Mouse (Mus musculus): ENCODE data around the gene Pitpnm2. TPM values are rescaled to one million over a fixed set of nuclear protein-coding genes. Genes with fewer than 3 reads are reported as not detected.
A peak's percentile ranks its signal among the peaks of the same experiment; 100 is the strongest.

Gene Pitpnm2
- polyA plus RNA-seq, 1 experiment: 21.8 TPM

DNA sequence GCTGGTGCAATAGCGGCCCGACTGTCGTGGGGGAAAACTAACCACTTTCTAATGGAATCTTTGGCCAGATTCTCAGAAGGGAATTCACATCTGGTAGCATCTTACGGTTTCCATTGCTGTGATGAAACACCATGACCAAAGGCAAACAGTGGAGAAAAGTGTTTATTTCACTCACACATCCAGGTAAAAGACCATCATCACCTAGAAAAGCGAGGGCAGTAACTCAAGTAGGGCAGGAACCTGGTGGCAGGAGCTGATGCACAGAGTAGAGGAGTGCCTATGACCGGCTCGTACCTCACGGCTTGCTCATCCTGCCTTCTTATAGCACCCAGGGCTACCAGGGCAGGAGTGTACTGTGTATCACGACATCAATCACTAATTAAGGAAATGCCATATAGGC lies 146.0 kb downstream of the Pitpnm2 start:
- no peaks in the 10 kb centered on the region for H3K4me1 ChIP-seq (ENCODE audit: control insufficient read depth, insufficient read depth, insufficient read length, low read length)
- H3K27ac ChIP-seq (replicated peaks; ENCODE audit: low read depth, low read length): no peak overlapping the region
- no peak overlapping the region for H3K4me3 ChIP-seq (ENCODE audit: insufficient read depth, low read depth, low read length)

DNA sequence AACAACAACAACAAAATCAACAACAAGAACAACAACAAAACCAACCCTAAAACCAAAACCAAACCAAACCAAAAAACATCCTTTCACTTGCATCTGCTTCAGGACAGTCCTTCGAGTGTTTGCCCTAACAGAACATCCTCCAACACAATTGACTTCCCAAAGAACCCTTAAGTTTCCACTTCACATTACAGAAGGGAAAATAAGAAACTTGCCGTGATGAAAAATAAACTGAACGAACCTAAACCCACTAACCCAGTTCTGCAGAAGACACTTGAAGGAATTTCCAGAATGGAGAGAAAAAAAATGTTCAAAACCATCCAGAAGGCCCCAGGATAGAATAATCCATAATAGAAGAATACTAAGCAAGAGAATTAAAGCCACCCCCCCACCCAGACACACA lies 146.5 kb downstream of the Pitpnm2 start:
- Histone ChIP-seq H3K4me3 (ENCODE audit: insufficient read depth, low read depth, low read length) (no peak overlapping the region), H3K27ac (replicated peaks; ENCODE audit: low read depth, low read length) (no peak overlapping the region), H3K4me1 (ENCODE audit: control insufficient read depth, insufficient read depth, insufficient read length, low read length) (no peaks in the 10 kb centered on the region)

DNA sequence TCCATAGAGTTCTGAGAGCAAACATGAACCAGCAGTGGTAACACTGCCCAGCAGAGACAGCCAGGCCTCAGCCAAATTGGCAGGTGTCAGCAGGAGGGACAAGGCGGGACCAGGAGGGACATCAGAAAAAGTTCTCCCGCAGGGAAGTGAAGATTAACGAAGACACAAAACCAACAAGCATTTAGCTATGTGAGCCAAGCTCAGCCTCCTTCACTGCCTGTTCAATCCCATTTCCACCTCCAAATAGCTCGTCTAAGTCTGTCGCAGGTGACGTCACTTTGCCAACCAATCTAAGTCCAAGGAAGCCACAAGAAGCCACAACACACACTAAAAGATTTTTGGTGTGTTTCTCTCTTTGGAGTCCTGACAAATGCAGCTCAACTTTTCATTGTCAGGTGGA lies 147.2 kb downstream of the Pitpnm2 start:
- H3K4me3 ChIP-seq (ENCODE audit: insufficient read depth, low read depth, low read length): no peak overlapping the region
- H3K4me1 ChIP-seq (ENCODE audit: control insufficient read depth, insufficient read depth, insufficient read length, low read length): no peaks in the 10 kb centered on the region
- H3K27ac ChIP-seq (replicated peaks; ENCODE audit: low read depth, low read length): no peak overlapping the region

DNA sequence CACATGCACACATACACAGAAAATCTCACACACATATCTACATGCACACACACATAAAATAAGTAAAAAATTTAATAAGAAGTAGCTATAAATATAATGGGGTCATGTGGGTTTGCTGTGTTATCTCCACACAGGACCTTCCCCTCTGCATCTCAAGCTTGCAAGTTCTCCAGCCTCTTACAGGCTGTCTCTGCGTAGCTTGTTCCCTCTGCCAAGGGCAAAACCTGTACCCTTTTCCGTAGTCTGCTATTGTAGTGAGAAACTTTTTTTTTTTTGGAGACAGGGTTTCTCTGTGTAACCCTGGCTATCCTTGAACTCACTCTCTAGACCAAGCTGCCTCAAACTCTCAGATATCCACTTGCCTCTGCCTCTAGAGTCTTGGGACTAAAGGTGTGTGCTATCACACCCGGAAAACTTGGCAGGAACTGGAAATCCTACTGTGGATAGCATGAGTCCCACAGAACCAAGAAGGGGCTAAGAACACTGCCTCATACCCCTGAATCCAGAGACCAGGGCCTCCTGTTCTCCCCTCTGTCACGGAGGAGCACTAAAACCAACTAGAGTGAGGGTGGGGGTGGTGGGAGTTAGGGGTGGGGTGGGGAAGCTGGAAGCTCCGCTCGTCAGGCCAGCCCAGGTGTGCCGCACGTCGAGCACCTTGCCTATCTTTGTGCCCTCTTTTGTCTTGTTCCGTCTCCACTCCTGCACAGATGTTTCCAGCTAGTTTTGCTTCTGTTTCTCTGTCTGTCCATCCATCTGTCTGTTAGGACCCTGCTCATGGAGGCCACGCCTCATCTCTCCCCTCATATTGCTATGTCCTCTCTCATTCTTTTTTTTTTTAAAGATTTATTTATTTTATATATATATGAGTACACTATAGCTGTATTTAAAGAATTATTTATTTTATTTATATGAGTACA lies 149.2 kb downstream of the Pitpnm2 start:
- Histone ChIP-seq H3K4me1 (ENCODE audit: control insufficient read depth, insufficient read depth, insufficient read length, low read length) (no peaks in the 10 kb centered on the region), H3K4me3 (ENCODE audit: insufficient read depth, low read depth, low read length) (no peak overlapping the region), H3K27ac (replicated peaks; ENCODE audit: low read depth, low read length) (no peak overlapping the region)

DNA sequence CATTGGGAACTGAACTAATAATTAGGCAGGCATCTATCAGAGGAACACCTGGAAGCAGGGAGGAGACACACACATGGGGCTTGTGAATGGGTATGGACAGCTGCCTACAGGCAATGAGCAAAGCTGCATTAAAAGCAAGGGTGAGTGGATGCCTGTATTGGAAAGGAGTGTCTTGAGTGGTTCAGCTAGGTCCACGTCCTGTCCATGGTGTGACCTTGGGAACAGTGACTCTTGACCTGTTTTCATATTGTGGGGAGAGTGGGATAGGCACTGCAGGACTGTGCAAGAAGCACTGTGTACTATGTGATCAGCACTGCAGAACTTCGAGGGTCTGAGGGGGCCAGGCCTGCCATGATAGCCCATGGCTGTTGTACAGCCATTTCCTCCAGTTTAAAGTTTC lies 150.6 kb downstream of the Pitpnm2 start:
- Histone ChIP-seq H3K4me3 (ENCODE audit: insufficient read depth, low read depth, low read length) (no peak overlapping the region), H3K27ac (replicated peaks; ENCODE audit: low read depth, low read length) (no peak overlapping the region), H3K4me1 (ENCODE audit: control insufficient read depth, insufficient read depth, insufficient read length, low read length) (no peaks in the 10 kb centered on the region)

DNA sequence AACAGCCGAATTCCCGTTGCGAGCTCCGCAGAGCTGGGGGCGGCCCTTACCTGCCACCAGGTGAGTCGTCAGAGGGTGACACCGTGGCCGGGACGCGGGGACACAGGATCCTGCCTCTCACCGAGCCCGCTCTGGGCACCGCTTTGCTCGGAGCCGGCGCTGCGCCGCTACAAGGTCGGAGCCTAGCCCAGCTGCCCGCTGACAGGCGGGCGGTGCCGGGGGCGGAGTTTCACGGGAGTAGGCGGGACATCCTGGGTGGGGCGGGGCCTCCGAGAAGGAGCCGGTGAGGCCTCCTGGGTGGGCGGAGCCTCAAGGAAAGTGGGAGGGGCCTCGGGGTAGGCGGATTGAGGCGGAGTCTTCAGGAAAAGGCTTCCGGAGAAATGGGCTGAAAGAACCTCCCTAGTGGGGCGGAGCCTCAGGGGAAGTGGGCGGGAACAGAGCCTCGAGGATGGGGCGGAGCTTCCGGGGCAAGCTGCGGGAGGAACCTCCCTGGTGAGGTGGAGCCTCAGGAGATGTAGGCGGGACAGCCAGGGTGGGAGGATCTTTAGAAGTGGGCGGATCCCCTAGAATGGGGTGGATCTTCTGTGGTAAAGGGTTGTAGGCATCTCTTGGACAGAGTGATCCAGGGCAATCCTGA lies 153.8 kb downstream of the Pitpnm2 start, which contains the start of gene Abcb9:
Gene Abcb9, minus strand, starts transcription at position 203 of the 637 bp plus-strand sequence.
- Histone ChIP-seq H3K4me3 (ENCODE audit: insufficient read depth, low read depth, low read length) (peak within 1 kb of the TSS; percentile 75), H3K4me1 (ENCODE audit: control insufficient read depth, insufficient read depth, insufficient read length, low read length) (no peaks in the 10 kb centered on the region; the same call in 1 of the 2 replicates), H3K27ac (replicated peaks; ENCODE audit: low read depth, low read length) (peak within 1 kb of the TSS; percentile 56)

DNA sequence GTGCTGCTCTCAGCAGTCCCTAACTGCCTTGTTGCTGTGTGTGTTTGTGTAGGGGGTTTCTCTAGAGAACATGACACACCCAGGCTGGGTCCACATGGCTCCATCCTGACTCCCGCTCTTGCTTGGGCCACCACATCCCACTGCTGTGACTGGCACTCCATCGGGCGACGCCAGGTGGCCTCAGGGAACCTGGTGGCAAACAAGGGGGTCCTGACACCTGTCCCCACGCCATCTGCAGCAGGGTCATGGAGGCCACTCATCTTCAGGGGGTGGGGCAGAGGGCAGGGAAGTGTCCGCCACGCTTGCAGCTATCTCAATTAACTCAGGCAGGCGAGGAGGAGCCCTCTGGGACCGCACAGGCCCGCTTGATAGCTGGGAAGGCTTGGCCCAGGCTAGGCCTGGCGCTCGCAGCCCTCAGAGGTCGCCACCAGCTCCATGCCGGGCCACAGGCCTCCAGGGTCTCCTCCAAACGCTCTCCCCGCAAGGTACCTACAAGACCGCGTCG lies 154.4 kb downstream of the Pitpnm2 start:
- peak overlapping the region; percentile 56 for H3K27ac ChIP-seq (replicated peaks; ENCODE audit: low read depth, low read length)
- H3K4me3 ChIP-seq (ENCODE audit: insufficient read depth, low read depth, low read length): peak overlapping the region; percentile 75
- no peaks in the 10 kb centered on the region; the same call in 1 of the 2 replicates for H3K4me1 ChIP-seq (ENCODE audit: control insufficient read depth, insufficient read depth, insufficient read length, low read length)

DNA sequence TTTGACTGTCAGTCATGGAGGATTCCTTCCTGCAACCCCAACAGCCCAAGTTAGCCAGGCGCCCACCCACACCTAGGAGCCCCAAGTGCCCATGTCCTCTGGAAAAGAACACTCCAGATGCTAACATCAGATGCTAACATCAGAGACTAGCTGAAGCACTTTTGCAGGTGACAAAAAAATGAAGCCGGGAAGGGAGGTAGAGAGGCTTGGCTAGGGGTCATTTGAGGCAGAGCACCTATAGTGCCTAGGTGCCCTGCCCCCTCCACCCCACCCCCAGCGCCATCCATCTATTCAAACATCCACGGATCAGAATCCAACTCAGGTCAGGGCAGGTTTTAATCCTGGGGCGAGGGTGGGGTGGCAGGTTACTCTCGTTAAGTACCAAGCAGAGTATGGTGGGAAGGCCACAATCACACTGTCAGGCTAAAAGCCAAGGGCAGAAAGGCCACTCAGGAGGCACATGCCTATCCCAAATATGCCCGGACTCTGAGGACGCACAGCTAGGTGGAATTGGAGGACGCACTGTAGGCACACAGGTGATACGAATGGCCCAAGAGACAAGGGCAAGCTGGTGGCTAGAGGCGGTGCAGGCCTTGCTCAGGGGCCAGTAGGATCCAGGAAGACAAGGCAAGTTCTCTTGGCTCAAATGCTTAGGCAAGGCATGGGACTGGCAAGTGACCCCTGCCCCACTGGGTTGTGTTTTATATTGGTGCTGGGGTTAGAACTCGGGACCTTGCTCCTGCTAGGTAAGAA lies 155.5 kb downstream of the Pitpnm2 start:
- Histone ChIP-seq H3K4me3 (ENCODE audit: insufficient read depth, low read depth, low read length) (peak overlapping the region; percentile 0; the same call in 1 of the 2 replicates), H3K27ac (replicated peaks; ENCODE audit: low read depth, low read length) (no peak overlapping the region), H3K4me1 (ENCODE audit: control insufficient read depth, insufficient read depth, insufficient read length, low read length) (no peaks in the 10 kb centered on the region; the same call in 1 of the 2 replicates)

DNA sequence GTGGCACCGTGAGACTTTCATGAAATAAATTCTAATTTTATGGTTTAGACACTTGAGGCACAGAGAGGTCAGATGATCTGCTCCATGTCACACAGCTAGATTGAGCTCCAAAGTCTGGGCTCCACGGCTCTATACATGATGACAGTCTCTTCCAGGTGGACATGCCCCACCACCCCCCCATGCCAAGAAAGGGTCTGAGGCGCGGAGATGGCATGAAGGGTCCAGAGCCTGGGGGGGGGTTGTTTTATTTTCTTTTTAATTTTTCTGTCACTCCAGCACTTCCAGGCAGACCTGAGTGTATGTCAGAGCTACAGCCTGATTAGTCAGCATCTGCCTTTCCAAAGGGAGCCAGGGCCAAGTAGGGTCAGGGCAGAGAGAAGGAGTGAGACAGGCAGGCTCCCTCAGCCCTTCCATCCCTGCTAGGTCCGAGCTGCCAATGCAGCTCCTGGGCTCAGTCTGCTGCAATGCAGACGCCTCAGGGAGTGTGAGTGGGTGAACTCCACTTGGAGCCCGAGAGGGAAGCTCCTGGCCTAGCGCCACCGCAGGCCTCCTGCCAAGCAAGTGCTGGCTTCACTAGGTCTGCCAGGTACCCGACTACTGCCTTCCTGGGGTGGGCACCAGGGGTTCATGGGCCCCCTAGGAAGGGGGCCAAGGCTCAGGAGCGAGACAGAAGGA lies 156.3 kb downstream of the Pitpnm2 start:
- Histone ChIP-seq H3K4me1 (ENCODE audit: control insufficient read depth, insufficient read depth, insufficient read length, low read length) (no peaks in the 10 kb centered on the region; the same call in 1 of the 2 replicates), H3K27ac (replicated peaks; ENCODE audit: low read depth, low read length) (no peak overlapping the region), H3K4me3 (ENCODE audit: insufficient read depth, low read depth, low read length) (no peak overlapping the region)

DNA sequence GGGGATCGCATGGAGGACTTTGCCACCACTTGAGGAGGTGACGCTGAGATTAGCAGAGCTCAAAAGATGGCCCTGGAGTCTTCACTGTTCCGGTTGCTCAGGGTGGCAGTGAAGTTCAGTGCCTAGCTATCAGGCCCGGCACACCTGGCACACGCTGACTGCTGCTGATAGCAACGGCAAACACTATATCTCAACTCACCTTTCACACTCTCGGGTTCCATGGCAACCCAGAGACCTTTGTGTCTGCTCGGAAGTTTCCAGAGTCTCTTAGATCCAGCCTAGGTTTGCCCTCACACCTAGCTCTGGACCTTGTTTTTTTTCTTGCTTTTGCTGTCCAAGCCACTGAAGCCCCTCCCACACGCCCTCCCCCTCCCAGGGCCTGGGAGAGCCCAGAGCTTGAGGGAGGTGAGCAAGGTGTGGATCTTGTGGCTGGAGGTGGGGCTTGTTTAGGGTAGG lies 157.6 kb downstream of the Pitpnm2 start:
- no peak overlapping the region for H3K27ac ChIP-seq (replicated peaks; ENCODE audit: low read depth, low read length)
- no peaks in the 10 kb centered on the region; the same call in 1 of the 2 replicates for H3K4me1 ChIP-seq (ENCODE audit: control insufficient read depth, insufficient read depth, insufficient read length, low read length)
- no peak overlapping the region for H3K4me3 ChIP-seq (ENCODE audit: insufficient read depth, low read depth, low read length)

DNA sequence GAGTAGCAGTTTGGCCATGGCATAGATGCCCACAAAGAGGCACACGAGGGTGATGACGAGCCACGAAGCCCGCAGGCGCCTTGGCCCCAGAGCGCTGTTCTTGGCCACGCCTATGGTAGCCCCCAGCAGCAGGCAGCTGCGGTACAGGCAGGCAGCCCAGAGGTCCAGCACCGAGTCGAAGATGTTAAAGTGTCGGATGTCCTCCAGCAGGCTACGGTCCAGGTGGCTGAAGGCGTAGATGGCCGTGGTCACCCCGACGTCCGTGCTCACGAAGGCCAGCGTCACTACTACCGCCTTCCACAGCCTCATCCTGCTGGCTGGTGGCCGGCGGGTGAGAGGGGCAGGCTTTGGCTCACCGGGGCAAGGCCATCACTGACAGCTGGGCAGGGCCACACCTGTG lies 159.7 kb downstream of the Pitpnm2 start:
- Histone ChIP-seq H3K27ac (replicated peaks; ENCODE audit: low read depth, low read length) (no peak overlapping the region), H3K4me1 (ENCODE audit: control insufficient read depth, insufficient read depth, insufficient read length, low read length) (no peaks in the 10 kb centered on the region; the same call in 1 of the 2 replicates), H3K4me3 (ENCODE audit: insufficient read depth, low read depth, low read length) (no peak overlapping the region)

DNA sequence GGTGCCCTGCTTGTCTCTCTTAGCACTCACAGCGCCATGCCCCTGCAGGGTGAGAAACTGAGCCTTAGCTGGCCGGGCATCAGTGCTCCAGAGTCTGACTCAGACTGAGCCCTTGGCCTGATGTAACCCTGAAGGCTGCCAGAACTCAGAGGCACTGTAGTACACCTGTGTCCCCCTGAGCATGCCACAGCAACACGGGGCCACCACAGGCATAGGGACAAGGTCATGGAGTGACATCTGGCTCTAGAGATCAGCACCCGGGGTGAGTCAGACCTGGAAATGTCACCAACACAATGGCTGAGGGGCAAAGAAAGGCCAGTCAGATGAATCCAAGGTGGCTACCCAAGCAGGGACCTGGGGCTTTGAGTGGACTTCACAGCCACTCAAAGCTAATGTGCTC lies 162.7 kb downstream of the Pitpnm2 start:
- Histone ChIP-seq H3K27ac (replicated peaks; ENCODE audit: low read depth, low read length) (no peak overlapping the region), H3K4me1 (ENCODE audit: control insufficient read depth, insufficient read depth, insufficient read length, low read length) (no peaks in the 10 kb centered on the region), H3K4me3 (ENCODE audit: insufficient read depth, low read depth, low read length) (no peak overlapping the region)

DNA sequence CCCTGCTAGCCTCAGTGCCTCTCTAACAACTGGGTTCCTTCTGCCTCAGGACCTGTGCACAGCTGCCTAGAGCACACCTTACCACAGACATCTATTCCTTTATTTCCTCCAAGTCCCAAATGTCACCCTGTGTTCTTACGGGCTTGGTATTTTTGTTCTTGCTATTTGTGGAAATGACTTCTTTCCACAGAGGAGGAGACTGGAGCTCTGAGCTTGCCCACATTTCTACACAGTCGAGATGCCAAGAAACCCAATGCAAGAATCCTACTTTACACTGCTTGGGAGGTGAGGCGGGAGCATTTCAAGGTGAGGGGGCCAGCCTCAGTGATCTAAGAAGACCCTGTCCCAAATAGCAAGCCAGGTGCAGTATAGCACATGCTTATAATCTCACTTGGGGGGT lies 164.0 kb downstream of the Pitpnm2 start:
- Histone ChIP-seq H3K27ac (replicated peaks; ENCODE audit: low read depth, low read length) (no peak overlapping the region), H3K4me3 (ENCODE audit: insufficient read depth, low read depth, low read length) (no peak overlapping the region), H3K4me1 (ENCODE audit: control insufficient read depth, insufficient read depth, insufficient read length, low read length) (no peaks in the 10 kb centered on the region)

DNA sequence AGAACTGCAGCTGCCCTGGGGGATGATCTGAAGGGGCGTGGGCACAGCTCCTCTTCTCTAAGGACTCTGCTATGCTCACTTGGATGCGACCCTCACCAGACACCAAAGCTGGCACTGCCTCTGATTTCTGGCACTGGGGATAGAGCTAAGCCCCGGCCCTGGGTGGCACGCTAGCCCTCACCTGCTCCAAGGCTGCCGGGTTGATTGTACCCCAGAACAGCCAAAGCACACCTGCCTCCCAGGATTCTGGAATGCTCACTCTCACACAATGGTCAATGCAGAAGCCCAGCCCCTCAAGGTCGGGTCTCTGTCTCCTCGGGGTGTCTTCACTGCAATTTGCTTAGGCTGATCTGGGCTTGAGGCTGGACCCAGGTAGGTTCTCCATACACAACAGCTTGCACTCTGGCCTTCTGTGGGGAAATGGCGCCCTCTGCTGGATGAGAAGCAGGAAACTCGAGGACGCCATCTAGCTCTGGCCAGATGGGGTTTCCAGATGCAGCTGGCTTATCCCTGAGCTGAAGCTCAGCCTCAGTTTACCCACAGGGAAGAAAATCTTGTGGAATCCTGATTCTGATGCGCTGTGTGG lies 164.9 kb downstream of the Pitpnm2 start:
- H3K27ac ChIP-seq (replicated peaks; ENCODE audit: low read depth, low read length): no peak overlapping the region
- H3K4me3 ChIP-seq (ENCODE audit: insufficient read depth, low read depth, low read length): no peak overlapping the region
- no peaks in the 10 kb centered on the region for H3K4me1 ChIP-seq (ENCODE audit: control insufficient read depth, insufficient read depth, insufficient read length, low read length)
